Mouse (Mus musculus): ENCODE results near the gene Gm20388. TPM values are rescaled to one million over a fixed set of nuclear protein-coding genes. Genes with fewer than 3 reads are reported as not detected.

Gm20388 gene
- polyA plus RNA-seq, 1 experiment from 2014 or later, result 5.3 TPM

- ATAC-seq (replicated peaks; ENCODE audit: low FRiP score) (peak; percentile 13; the same call in 1 of the 2 replicates), DNase-seq (ENCODE audit: low spot score) (peak; percentile 71)
- peaks cover 50% of the 10 kb centered on the region for H3K4me1 ChIP-seq (replicated peaks; ENCODE audit: control insufficient read depth, insufficient read depth, low read length)
- no peaks in the 10 kb centered on the region for H3K36me3 ChIP-seq (ENCODE audit: control insufficient read depth, insufficient read depth, low read length)
- peak overlapping the region; percentile 61 for H3K9ac ChIP-seq (ENCODE audit: low read depth, low read length)
- peak overlapping the region; percentile 81 for H3K27ac ChIP-seq (ENCODE audit: low read depth, low read length)
- peak overlapping the region; percentile 95 for H3K4me2 ChIP-seq
- peak overlapping the region; percentile 51 for H3K4me3 ChIP-seq (ENCODE audit: low read depth, low read length)
- H3K9me3 ChIP-seq (ENCODE audit: control insufficient read depth, low read length), result no peaks in the 10 kb centered on the region
- 6% methylated on average over 16 of the region's 16 CpGs for WGBS
- peaks cover 3% of the 10 kb centered on the region; the same call in 1 of the 2 replicates for H3K27me3 ChIP-seq (replicated peaks; ENCODE audit: control insufficient read depth, insufficient read depth, low read length)
These were observed 366.3 kb downstream of the Gm20388 start for GRCm38 (mm10) chr8:120276891-120277426.

DNA sequence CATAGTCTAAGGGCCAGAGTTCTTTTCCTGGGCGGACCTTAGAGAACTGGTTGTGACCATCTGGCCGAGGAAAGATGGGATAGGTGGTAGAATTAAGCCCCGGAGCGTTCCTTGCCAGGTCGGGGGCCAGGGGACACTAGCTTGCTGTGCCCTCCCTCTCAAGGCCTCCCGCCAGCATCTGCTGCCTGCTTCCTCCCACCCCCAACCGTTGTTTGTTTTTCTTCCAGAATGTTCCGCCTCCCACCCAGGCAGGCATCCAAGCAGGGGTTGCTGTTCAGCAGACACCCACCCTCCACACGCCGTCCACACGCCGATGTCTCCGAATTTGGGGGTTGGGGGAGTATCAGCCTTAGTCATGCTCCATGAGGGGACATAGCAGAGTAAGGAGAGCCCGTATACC lies 367.4 kb downstream of the Gm20388 start:
- Histone ChIP-seq H3K9ac (ENCODE audit: low read depth, low read length) (no peak overlapping the region), H3K9me3 (ENCODE audit: control insufficient read depth, low read length) (no peaks in the 10 kb centered on the region), H3K36me3 (ENCODE audit: control insufficient read depth, insufficient read depth, low read length) (no peaks in the 10 kb centered on the region), H3K27me3 (replicated peaks; ENCODE audit: control insufficient read depth, insufficient read depth, low read length) (peaks cover 3% of the 10 kb centered on the region; the same call in 1 of the 2 replicates), H3K4me3 (ENCODE audit: low read depth, low read length) (no peak overlapping the region), H3K4me2 (no peak overlapping the region), H3K4me1 (replicated peaks; ENCODE audit: control insufficient read depth, insufficient read depth, low read length) (peaks cover 50% of the 10 kb centered on the region), H3K27ac (ENCODE audit: low read depth, low read length) (no peak overlapping the region)
- no peak for ATAC-seq (replicated peaks; ENCODE audit: low FRiP score)
- WGBS, result 73% methylated on average over 14 of the region's 14 CpGs
- no peak for DNase-seq (ENCODE audit: low spot score)

DNA sequence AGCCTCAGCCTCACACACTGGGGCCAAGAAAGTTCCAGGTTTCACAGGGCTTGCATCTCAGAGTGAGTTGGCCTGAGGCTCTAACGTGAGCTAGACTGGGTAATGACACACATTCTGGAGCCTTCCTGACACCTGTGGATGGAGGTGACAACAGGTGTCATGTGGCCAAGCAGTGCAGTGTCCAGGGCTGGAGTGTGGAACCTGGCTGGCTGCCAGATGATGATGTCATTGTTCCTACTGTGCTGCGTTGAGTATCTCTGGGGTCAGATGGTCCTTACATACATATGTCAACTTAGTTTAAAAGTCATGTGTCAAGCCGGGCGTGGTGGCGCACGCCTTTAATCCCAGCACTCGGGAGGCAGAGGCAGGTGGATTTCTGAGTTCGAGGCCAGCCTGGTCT lies 368.8 kb downstream of the Gm20388 start:
- H3K36me3 ChIP-seq (ENCODE audit: control insufficient read depth, insufficient read depth, low read length), result no peaks in the 10 kb centered on the region
- H3K9me3 ChIP-seq (ENCODE audit: control insufficient read depth, low read length), result no peaks in the 10 kb centered on the region
- no peak overlapping the region for H3K27ac ChIP-seq (ENCODE audit: low read depth, low read length)
- no peak overlapping the region for H3K9ac ChIP-seq (ENCODE audit: low read depth, low read length)
- peaks cover 59% of the 10 kb centered on the region for H3K4me1 ChIP-seq (replicated peaks; ENCODE audit: control insufficient read depth, insufficient read depth, low read length)
- H3K27me3 ChIP-seq (replicated peaks; ENCODE audit: control insufficient read depth, insufficient read depth, low read length), result no peaks in the 10 kb centered on the region; the same call in 1 of the 2 replicates
- H3K4me3 ChIP-seq (ENCODE audit: low read depth, low read length), result no peak overlapping the region
- ATAC-seq (replicated peaks; ENCODE audit: low FRiP score) (no peak), DNase-seq (ENCODE audit: low spot score) (no peak)
- WGBS, result 86% methylated on average over 8 of the region's 8 CpGs
- no peak overlapping the region for H3K4me2 ChIP-seq

GRCm38 (mm10) chr8:120281487-120281886 lies 370.8 kb downstream of the Gm20388 start:
- no peaks in the 10 kb centered on the region; the same call in 1 of the 2 replicates for H3K27me3 ChIP-seq (replicated peaks; ENCODE audit: control insufficient read depth, insufficient read depth, low read length)
- H3K4me3 ChIP-seq (ENCODE audit: low read depth, low read length), result no peak overlapping the region
- WGBS, result 18% methylated on average over 4 of the region's 4 CpGs
- ATAC-seq (replicated peaks; ENCODE audit: low FRiP score) (peak; percentile 55), DNase-seq (ENCODE audit: low spot score) (peak; percentile 66)
- peaks cover 56% of the 10 kb centered on the region for H3K4me1 ChIP-seq (replicated peaks; ENCODE audit: control insufficient read depth, insufficient read depth, low read length)
- H3K36me3 ChIP-seq (ENCODE audit: control insufficient read depth, insufficient read depth, low read length), result no peaks in the 10 kb centered on the region
- no peak overlapping the region for H3K9ac ChIP-seq (ENCODE audit: low read depth, low read length)
- no peaks in the 10 kb centered on the region for H3K9me3 ChIP-seq (ENCODE audit: control insufficient read depth, low read length)
- H3K27ac ChIP-seq (ENCODE audit: low read depth, low read length), result no peak overlapping the region
- no peak overlapping the region for H3K4me2 ChIP-seq

- no peak overlapping the region for H3K4me3 ChIP-seq (ENCODE audit: low read depth, low read length)
- no peak overlapping the region for H3K9ac ChIP-seq (ENCODE audit: low read depth, low read length)
- H3K9me3 ChIP-seq (ENCODE audit: control insufficient read depth, low read length), result no peaks in the 10 kb centered on the region
- H3K27me3 ChIP-seq (replicated peaks; ENCODE audit: control insufficient read depth, insufficient read depth, low read length), result no peaks in the 10 kb centered on the region; the same call in 1 of the 2 replicates
- WGBS, result 62% methylated on average over 5 of the region's 5 CpGs
- ATAC-seq (replicated peaks; ENCODE audit: low FRiP score) (no peak), DNase-seq (ENCODE audit: low spot score) (no peak)
- peak overlapping the region; percentile 59 for H3K27ac ChIP-seq (ENCODE audit: low read depth, low read length)
- H3K36me3 ChIP-seq (ENCODE audit: control insufficient read depth, insufficient read depth, low read length), result no peaks in the 10 kb centered on the region
- H3K4me2 ChIP-seq, result no peak overlapping the region
- peaks cover 46% of the 10 kb centered on the region for H3K4me1 ChIP-seq (replicated peaks; ENCODE audit: control insufficient read depth, insufficient read depth, low read length)
These were observed 371.8 kb downstream of the Gm20388 start for GRCm38 (mm10) chr8:120282465-120282864.

DNA sequence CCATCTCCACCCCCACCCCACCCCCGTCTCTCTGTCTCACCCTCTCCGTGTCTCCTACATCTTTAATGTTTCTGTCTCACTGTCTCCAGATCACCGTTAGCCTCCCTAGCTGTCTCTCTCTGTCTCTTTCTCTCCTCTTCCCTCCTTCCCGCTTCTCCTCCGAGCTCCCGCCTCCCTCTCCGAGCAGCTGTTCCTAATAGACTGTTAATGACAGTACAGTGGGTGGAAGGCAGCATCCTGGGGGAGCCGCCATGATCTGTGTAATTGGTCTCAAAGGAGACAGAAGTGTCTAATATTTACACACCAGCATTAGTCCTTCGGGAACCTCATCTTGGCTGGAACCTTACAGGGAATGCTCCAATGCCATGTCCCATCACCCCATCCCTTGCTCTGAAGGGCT lies 373.6 kb downstream of the Gm20388 start:
- no peak overlapping the region for H3K4me3 ChIP-seq (ENCODE audit: low read depth, low read length)

GRCm38 (mm10) chr8:120285033-120285432 lies 374.4 kb downstream of the Gm20388 start:
- H3K4me2 ChIP-seq, result no peak overlapping the region; the same call in 1 of the 2 replicates
- peaks cover 56% of the 10 kb centered on the region for H3K4me1 ChIP-seq (replicated peaks; ENCODE audit: control insufficient read depth, insufficient read depth, low read length)
- H3K27ac ChIP-seq (ENCODE audit: low read depth, low read length), result peak overlapping the region; percentile 55
- no peaks in the 10 kb centered on the region for H3K36me3 ChIP-seq (ENCODE audit: control insufficient read depth, insufficient read depth, low read length)
- peak overlapping the region; percentile 37; the same call in 1 of the 2 replicates for H3K9ac ChIP-seq (ENCODE audit: low read depth, low read length)
- DNase-seq (ENCODE audit: low spot score) (no peak), ATAC-seq (replicated peaks; ENCODE audit: low FRiP score) (peak; percentile 33)
- WGBS, result 26% methylated on average over 3 of the region's 3 CpGs
- H3K27me3 ChIP-seq (replicated peaks; ENCODE audit: control insufficient read depth, insufficient read depth, low read length), result no peaks in the 10 kb centered on the region
- H3K4me3 ChIP-seq (ENCODE audit: low read depth, low read length), result no peak overlapping the region
- no peaks in the 10 kb centered on the region for H3K9me3 ChIP-seq (ENCODE audit: control insufficient read depth, low read length)

More for the DNA sequence above, 373.6 kb downstream of the Gm20388 start:
- Histone ChIP-seq H3K9ac (ENCODE audit: low read depth, low read length) (no peak overlapping the region), H3K36me3 (ENCODE audit: control insufficient read depth, insufficient read depth, low read length) (no peaks in the 10 kb centered on the region), H3K4me2 (no peak overlapping the region), H3K4me1 (replicated peaks; ENCODE audit: control insufficient read depth, insufficient read depth, low read length) (peaks cover 48% of the 10 kb centered on the region), H3K9me3 (ENCODE audit: control insufficient read depth, low read length) (no peaks in the 10 kb centered on the region), H3K27me3 (replicated peaks; ENCODE audit: control insufficient read depth, insufficient read depth, low read length) (no peaks in the 10 kb centered on the region), H3K27ac (ENCODE audit: low read depth, low read length) (no peak overlapping the region)
- DNase-seq (ENCODE audit: low spot score), result no peak
- WGBS, result 58% methylated on average over 9 of the region's 9 CpGs
- ATAC-seq (replicated peaks; ENCODE audit: low FRiP score), result no peak

GRCm38 (mm10) chr8:120285878-120286277 lies 375.2 kb downstream of the Gm20388 start:
- H3K4me3 ChIP-seq (ENCODE audit: low read depth, low read length), result no peak overlapping the region
- H3K4me2 ChIP-seq, result no peak overlapping the region
- DNase-seq (ENCODE audit: low spot score) (no peak), ATAC-seq (replicated peaks; ENCODE audit: low FRiP score) (no peak)
- H3K9me3 ChIP-seq (ENCODE audit: control insufficient read depth, low read length), result no peaks in the 10 kb centered on the region
- H3K27me3 ChIP-seq (replicated peaks; ENCODE audit: control insufficient read depth, insufficient read depth, low read length), result no peaks in the 10 kb centered on the region
- H3K4me1 ChIP-seq (replicated peaks; ENCODE audit: control insufficient read depth, insufficient read depth, low read length), result peaks cover 57% of the 10 kb centered on the region
- no peak overlapping the region for H3K27ac ChIP-seq (ENCODE audit: low read depth, low read length)
- WGBS, result 79% methylated on average over 9 of the region's 9 CpGs
- H3K9ac ChIP-seq (ENCODE audit: low read depth, low read length), result no peak overlapping the region
- H3K36me3 ChIP-seq (ENCODE audit: control insufficient read depth, insufficient read depth, low read length), result no peaks in the 10 kb centered on the region
